Mouse (Mus musculus) ES-Bruce4 (cell line): ENCODE data around the gene E2f6. TPM values are rescaled to one million over a fixed set of nuclear protein-coding genes. Genes with fewer than 3 reads are reported as not detected.

Experiments used
- H3K27ac ChIP-seq: 2 replicates; pipeline ENCODE4 v1.5.1; 2012; ENCODE audit warnings: low read length, inconsistent platforms; ENCODE audit not compliant: insufficient read depth
- H3K27me3 ChIP-seq: 2 replicates; pipeline ENCODE4 v1.6.1; 2012; ENCODE audit warnings: mild to moderate bottlenecking, low read length, inconsistent platforms; ENCODE audit not compliant: control insufficient read depth, poor library complexity, insufficient read depth, severe bottlenecking
- H3K36me3 ChIP-seq: 2 replicates; pipeline ENCODE4 v1.6.1; 2012; ENCODE audit warnings: inconsistent platforms, mild to moderate bottlenecking, low read length, moderate library complexity; ENCODE audit not compliant: control insufficient read depth, poor library complexity, insufficient read depth, severe bottlenecking
- H3K4me1 ChIP-seq: one replicate; pipeline ENCODE4 v1.8.1; 2011; ENCODE audit warnings: low read length; ENCODE audit not compliant: control insufficient read depth, insufficient read depth
- H3K4me3 ChIP-seq: 2 replicates; pipeline ENCODE4 v1.5.1; 2011; ENCODE audit warnings: low read depth, mild to moderate bottlenecking, low read length
- H3K9ac ChIP-seq: 2 replicates; pipeline ENCODE4 v1.6.1; 2012; ENCODE audit warnings: low read depth, mild to moderate bottlenecking, inconsistent platforms; ENCODE audit not compliant: poor library complexity, severe bottlenecking
- H3K9me3 ChIP-seq: replicated peaks from 2 replicates; pipeline ENCODE4 v1.6.1; 2012; ENCODE audit warnings: mild to moderate bottlenecking, low read length, inconsistent platforms; ENCODE audit not compliant: control insufficient read depth, poor library complexity, insufficient read depth, severe bottlenecking
- CTCF ChIP-seq: IDR thresholded peaks from one replicate; pipeline ENCODE4 v1.8.1; 2011; ENCODE audit warnings: low read depth, low read length
- EP300 ChIP-seq: IDR thresholded peaks from 2 replicates; pipeline ENCODE4 v1.6.1; 2011; ENCODE audit warnings: low read depth, low read length; ENCODE audit not compliant: insufficient read depth
- POLR2A ChIP-seq: IDR thresholded peaks from one replicate; pipeline ENCODE4 v1.8.1; 2011; ENCODE audit warnings: low read length; ENCODE audit not compliant: insufficient read depth
- polyA plus RNA-seq: library from polyadenylated mRNA; stranded (reverse); fragments of >200 nt; gene quantifications from 2 replicates; pipeline ENCODE4 v1.2.4, GENCODE M21; 2011; ENCODE audit warnings: low read depth; ENCODE audit not compliant: missing spikeins, insufficient read depth, insufficient read length

Gene E2f6
- polyA plus RNA-seq, 1 experiment = 22.2 TPM

GRCm38 (mm10) chr12:16834701-16835100 lies 23.9 kb downstream of the E2f6 start:
- Histone ChIP-seq H3K4me3 (no peak overlapping the region), H3K27me3 (no peaks in the 10 kb centered on the region), H3K9me3 (peaks cover 2% of the 10 kb centered on the region; the same call in 1 of the 2 replicates), H3K9ac (no peak overlapping the region), H3K4me1 (peaks cover 3% of the 10 kb centered on the region), H3K36me3 (no peaks in the 10 kb centered on the region), H3K27ac (no peak overlapping the region)
- no peak for TF ChIP-seq EP300
- TF ChIP-seq POLR2A = no peak
- TF ChIP-seq CTCF = no peak

- Histone ChIP-seq H3K27ac (no peak overlapping the region), H3K36me3 (no peaks in the 10 kb centered on the region), H3K9ac (no peak overlapping the region), H3K9me3 (peaks cover 2% of the 10 kb centered on the region; the same call in 1 of the 2 replicates), H3K4me3 (no peak overlapping the region), H3K27me3 (no peaks in the 10 kb centered on the region), H3K4me1 (peaks cover 3% of the 10 kb centered on the region)
- TF ChIP-seq EP300 = no peak
- TF ChIP-seq CTCF = no peak
- no peak for TF ChIP-seq POLR2A
Observed at GRCm38 (mm10) chr12:16836188-16836587, 25.4 kb downstream of the E2f6 start.

DNA sequence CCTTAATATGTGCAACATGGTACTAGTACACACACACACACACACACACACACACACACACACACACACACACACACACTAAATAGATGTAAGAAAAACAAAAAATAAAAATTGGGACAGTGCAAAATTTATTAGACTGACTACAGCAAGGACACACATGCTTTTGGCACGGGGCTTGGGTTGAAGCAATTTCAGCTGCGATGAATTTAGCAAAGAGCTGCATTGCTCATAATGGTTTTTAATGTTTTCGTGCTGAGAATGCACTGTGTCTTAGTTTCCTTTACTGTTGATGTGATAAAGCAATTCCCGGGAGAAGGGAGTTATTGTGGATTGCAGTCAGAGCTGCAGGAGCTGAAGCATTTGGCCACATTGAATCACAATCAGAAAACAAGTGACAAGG lies 27.0 kb downstream of the E2f6 start:
- Histone ChIP-seq H3K9ac (no peak overlapping the region), H3K27ac (no peak overlapping the region), H3K36me3 (no peaks in the 10 kb centered on the region), H3K4me3 (no peak overlapping the region), H3K4me1 (no peaks in the 10 kb centered on the region), H3K9me3 (peaks cover 2% of the 10 kb centered on the region; the same call in 1 of the 2 replicates), H3K27me3 (no peaks in the 10 kb centered on the region)
- TF ChIP-seq POLR2A (no peak), CTCF (no peak), EP300 (no peak)

DNA sequence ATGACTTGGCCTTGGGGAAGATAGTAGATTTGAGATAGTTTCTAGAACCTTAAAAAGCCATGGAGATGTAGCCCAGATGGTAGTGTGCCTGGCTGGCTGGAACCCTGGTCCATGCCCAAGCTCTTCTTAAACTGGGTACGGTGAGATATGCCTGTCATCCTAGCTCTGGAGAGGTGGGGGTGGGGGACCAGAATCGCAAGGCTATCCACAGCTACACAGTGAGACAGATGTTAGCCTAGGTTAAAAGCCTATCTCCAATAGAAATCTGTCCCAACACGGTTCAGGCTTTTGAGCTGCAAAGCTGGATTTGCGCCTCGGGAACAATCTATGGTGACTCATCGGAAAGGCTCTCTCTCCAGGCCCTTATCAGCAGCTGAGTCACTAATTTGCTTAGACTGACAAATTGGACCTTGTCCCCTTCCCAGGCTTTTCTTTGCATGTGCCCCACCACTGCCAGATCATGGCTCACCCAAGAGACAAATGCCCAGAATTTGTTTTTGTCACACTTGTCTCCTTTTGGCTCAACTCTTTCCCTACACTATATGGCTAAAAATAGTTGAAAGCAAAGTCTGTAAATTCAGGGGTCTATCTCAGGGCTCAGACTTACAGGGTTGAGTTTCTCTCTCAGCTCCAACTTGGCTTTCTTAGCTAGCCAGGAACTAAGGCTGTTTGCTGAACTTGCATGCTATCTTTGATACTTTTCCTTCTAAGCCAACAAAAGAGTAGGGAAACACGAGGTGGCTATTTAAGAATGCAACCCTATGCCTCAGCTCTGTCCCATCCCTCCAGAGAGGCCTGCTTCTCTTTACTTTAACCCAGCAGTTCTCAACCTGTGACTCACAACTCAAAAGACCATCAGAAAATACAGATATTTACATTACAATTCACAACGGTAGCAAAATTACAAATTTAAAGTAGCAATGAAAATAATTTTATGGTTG lies 30.3 kb downstream of the E2f6 start:
- Histone ChIP-seq H3K4me1 (no peaks in the 10 kb centered on the region), H3K27me3 (no peaks in the 10 kb centered on the region)
- TF ChIP-seq EP300 (no peak), CTCF (no peak), POLR2A (no peak)

DNA sequence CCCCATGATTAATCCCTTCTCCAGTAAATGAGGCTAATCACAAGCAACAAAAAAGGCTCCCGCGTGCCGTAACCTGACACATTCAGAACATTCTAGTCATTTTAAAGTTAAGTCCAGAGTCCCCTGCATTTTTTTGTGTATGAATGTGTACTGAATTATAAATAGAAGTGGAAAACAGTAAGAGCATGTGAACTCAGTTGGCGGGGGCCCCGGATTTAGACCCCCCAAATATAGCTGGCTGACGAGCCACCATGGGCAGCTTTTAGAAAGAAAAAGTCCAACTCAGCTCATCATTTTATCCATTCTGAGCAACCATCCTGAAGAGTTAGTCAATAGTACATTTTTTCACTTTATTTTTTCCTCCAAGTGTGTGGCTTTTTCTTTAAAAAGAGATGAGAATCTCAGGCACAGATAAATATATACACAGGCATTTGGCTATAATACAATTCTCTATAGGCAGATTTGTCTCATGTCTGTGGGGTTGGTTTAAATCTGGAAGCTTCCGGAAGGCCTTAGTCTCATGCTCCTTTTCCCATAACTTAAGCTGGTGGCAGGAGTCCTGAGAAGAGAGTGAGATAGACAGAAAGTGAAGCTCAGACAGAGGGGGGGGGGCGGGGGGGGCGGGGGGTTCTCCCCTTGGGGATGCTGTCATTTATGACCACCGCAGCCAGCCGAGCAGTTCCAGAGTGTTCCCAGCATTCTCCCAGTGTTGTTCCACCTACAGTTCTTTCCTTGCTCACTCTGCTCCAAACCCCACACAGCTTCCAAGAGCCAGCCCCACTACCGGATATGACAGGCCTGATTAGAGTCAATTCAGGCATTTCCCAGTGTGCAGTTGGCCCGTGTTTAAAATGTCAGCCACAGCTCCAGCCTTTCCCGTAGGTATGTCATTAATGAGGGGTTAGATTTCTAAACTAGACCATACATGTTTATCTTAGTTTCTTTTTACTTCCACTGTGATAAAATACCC lies 34.1 kb downstream of the E2f6 start:
- no peaks in the 10 kb centered on the region for H3K9me3 ChIP-seq
- no peaks in the 10 kb centered on the region for H3K36me3 ChIP-seq
- no peak overlapping the region for H3K9ac ChIP-seq
- no peak overlapping the region for H3K27ac ChIP-seq
- H3K27me3 ChIP-seq = no peaks in the 10 kb centered on the region
- TF ChIP-seq CTCF = no peak
- no peak for TF ChIP-seq EP300
- TF ChIP-seq POLR2A = no peak
- no peaks in the 10 kb centered on the region for H3K4me1 ChIP-seq
- H3K4me3 ChIP-seq = no peak overlapping the region

More for the DNA sequence above, 30.3 kb downstream of the E2f6 start:
- Histone ChIP-seq H3K36me3 (no peaks in the 10 kb centered on the region), H3K4me3 (no peak overlapping the region), H3K9me3 (peaks cover 2% of the 10 kb centered on the region; the same call in 1 of the 2 replicates), H3K9ac (no peak overlapping the region), H3K27ac (no peak overlapping the region)
